Mouse (Mus musculus) natural killer cell, adult 2 months (primary cell): Measurements from ENCODE around the gene Mea1.

Source experiments
- DNase-seq, 2 experiments: peaks; one replicate each; pipeline ENCODE4 v3.0.0; 2022; ENCODE audit warnings: low spot score in 2 of 2

Mea1 gene

DNA sequence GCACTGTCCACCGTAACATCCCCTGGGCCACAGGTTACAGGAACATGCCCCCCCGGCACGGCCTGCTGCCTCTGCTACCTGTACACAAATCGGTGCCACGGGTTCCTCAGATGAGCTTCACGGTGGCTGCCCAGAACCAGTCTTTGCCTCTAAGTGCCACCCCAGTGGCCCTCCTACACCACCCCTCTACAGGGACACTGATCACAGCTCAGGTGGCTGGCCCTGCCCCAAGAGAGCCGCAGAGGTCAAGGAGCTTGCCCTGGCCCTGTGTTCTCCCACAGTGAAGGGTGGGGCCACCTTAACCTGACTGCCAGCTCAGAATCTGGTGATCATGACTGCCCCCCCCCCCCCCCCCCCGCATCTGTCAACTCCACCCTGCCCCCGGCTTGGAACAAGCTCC lies at the start of gene Mea1:
Gene Mea1 (plus strand): TSS at position 378 of the 400 bp plus-strand sequence.
- DNase-seq: no peak

DNA sequence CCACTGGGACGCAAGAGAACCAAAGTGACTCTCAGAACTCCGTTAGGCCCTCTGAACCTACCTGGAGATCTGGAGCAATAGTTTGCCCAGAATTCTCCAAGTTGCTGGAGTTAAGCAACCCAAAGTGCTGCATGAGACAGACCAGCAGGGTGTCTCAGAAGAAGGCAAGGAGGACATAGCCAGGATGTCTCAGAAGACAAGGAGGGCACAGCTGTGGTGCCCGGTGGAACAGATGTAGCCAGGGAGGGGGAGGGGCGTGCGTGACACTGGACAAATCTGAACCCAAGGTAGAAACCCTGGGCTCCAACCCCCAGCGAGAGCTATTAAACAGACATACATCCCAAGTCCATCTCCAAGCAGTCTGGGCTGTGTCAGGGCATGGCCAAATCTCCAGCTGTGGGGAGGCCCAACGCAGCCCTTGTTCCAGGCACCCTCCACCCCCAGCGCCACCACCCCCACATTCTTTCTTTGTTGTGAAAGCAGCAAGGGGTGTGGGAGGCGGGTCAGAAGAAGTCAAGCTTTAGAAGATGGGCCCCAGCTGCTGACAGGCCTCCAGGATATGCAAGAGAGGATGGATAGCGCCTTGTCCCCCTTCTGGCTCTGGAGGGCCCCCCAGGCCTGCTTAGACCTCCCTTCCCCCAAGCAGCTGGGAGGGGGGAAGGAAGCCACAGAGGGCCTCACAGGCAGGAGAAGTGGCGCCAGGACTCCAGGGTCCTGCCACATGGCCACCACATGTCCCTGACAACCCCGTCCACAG lies 48.7 kb upstream of the Mea1 start:
- no peak for DNase-seq

DNA sequence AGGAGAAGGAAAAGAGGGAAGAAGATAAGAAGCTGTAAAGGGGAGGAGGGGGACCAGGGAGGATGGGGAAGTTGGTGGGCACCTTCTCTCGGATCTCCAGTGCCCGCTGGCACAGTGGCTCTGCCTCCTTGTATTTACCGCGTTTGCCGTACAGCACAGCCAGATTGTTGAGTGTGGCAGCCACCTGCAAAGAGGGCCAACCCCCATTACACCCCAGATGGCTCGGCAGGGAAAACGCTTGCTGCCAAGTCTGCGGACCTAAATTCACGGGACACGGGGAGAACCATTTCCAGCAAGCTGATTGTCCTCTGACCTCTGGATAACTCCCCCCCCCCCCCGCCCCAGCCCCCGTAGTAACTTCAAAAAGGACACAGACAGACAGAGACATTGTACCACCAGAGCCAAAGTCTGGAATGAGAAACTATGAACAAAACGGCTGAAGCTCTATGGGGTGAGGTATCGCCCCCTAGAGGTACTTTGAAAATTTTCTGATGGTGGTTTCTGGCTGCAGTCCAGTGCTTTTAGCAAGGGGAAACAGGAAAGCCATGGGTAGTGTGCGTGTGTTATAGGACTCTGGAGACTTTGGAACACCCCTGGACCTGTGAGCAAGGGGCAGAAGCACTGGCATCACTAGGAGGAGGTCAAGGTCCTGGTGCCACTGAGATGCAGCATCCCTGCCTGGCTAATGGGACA lies 41.6 kb upstream of the Mea1 start:
- peak; percentile 45 for DNase-seq

DNA sequence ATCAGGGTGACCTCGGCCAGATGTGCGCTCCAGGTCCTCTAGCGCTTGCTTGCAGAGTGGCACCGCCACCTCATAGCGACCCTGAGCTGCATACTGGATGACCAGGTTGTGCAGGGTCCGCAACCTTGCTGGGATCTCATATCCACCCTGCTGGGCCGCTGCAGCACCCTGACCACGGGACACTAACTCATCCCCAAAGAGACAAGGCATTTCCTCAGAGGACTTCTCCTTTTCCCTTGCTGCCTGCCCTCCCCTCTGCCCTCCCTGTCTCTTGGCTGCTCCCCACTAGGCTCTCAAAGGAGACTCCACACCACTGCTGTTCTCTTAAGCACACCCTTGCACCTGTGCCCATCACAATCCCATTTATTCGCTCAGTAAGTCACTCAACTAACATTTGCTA lies 38.7 kb upstream of the Mea1 start:
- no peak for DNase-seq

DNA sequence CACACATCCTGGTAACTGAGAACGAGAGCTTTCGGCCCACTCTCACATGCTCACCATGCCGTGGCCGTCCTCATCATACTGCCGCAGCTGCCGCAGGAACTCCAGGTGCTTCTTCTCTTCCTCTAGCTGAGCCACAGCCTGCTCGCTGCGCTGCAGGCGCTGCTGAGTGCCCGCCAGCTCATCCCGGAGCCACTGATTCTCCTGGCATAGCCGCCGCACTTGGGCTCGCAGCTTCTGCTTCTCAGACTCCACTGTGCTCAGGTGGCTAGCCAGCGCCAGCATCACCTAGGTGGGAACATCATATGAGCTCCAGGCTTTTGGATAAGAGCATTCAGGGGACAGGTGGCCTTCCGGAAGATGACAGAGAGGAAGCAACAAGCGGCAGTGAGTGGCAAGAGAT lies 36.5 kb upstream of the Mea1 start:
- DNase-seq: no peak

DNA sequence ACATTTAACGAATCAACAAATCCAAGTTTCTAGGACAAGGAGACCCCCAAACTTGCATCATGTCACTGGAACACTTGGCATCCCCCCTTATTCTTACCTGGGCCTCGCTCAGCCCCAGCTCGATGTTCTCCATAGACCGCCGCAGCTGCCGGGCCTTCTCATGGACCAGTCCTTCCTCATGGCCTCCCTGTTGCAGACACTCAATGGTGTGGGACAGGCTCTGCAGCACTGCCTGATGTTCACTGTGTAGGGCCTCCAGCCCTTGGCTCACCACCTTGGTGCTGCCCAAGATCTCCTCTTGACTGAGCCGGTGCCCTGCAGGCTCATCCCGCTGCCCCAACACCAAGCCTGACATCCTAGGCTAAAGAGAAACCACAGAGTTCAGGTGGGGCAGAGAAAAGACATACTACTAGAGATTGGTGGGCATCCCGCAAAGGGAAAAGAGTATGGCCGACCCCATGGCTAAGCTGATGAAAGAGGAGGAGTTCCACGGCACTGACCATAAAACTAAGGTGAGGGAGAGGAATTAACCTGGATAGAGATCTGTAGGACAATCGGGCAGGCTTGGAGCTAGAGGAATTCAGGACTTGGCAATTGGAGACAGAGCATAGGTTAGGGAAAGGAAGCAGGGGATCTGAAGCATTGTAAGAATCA lies 34.3 kb upstream of the Mea1 start:
- no peak for DNase-seq

DNA sequence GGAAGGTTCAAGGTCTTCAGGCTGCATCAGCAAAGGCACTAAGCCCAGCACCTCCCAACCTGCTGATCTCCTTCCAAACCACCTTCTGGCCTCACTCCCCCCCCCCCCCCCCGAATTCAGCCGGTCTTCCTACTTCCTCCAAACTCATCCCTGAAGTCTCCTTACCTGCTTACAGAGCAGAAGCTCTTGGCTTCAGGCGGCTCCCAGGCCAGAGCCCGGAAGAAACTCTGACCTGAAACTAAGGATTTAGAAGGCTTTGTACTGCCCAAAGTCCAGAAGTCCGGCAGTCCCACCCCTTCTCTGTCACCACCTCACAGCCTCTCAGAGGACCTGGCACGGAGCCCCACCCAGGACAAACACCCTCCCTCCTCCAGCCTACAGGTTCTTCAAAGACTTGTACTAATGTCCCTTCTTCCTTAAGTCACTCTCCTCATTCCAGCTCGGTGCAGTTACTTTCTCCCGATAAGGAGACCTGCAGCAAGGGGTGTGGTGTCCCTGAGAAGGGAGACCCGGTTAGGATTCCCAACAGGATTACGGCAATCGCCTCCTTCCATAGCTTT lies 33.6 kb upstream of the Mea1 start:
- DNase-seq: peak in 1 of 2 experiments; percentile 22

DNA sequence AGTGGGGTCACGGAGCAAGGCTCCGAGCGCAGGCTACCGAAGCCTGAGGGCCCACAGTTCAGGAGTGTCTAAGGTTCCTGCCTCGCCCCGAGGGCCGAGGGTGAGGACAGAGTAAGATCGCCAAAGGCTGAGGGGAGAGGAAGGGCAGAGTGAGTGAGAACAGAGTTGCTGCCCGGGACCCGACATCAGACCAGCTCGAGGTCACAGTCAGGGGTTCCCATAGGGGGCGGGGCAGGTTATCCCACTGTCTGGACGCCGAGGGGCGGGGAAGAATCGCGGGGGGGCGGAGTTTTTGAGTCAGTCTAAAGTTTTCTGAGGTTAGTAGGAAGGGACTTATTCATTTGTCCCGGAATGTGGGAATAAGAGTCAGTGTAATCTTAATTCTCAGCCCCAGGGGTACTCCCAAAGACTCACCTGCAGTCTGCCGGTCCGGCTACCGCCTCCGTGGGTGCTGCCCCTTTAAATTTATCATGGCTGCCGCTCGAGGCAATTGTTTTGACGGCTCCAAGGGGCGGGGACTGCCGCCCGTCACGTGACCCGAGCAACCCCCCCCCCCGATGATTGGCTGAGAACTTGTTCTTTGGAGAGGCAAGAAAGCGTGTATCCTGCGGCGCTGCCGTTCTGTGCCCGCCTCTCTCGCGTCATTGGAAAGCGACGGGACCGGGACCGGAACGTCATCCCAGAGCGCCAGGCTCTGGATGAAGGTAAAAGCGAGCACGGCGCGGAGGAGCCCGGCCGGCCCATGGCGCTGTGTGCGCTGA lies 32.9 kb upstream of the Mea1 start, which contains the start of the genes Klc4 and Mrpl2:
Gene Klc4 (minus strand): TSS at position 462 of the 761 bp plus-strand sequence.
Gene Mrpl2 (plus strand): TSS at position 669 of the 761 bp plus-strand sequence.
- DNase-seq: peak; percentile 98

DNA sequence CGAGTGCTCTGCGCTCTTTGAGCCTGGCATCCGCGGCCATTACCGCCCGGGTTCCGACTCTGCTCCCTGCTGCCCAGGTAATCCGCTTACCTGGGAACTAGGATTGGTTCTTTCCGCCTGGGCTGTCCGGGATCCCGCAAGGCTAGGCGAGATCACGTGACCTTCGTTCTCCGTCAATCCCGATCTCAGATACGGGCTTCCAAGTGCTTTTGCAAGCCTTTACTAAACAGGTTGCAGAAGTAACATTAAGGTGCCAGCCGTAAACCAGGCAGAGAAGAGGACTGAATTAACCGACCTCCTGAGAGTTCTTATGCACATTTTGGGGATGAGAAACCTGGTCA lies 32.3 kb upstream of the Mea1 start:
- no peak for DNase-seq

DNA sequence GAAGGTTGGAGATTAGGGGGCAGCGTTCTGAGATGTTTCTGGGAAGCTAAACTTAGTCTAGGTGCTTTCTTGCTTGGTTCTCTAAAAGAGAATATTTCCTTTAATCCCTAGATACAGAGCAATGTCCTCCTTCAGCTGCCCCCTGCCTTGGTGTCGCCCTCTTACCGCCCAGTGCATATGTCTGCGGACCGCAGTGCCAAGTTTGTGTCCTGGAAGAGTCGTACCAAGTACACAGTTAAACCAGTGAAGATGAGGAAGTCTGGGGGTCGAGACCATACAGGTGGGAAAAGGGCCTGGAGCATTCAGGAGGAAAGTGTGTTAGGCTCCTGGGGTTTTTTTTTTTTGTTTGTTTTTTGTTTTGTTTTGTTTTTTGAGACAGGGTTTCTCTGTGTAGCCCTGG lies 31.3 kb upstream of the Mea1 start:
- no peak for DNase-seq

DNA sequence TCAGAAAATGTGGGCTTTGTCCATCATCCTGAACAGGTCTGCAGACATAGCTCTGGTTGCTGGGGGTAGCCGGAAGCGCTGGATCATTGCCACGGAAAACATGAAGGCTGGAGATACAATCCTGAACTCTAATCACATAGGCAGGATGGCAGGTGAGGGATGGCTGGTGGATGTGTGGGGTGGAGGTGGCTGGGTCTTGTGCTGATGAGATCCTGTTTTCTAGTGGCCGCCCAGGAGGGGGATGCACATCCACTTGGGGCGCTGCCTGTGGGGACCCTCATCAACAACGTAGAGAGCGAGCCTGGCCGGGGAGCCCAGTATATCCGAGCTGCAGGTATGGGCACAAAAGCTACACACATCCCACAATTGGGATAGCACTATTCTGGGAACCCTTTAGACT lies 30.2 kb upstream of the Mea1 start:
- no peak for DNase-seq

DNA sequence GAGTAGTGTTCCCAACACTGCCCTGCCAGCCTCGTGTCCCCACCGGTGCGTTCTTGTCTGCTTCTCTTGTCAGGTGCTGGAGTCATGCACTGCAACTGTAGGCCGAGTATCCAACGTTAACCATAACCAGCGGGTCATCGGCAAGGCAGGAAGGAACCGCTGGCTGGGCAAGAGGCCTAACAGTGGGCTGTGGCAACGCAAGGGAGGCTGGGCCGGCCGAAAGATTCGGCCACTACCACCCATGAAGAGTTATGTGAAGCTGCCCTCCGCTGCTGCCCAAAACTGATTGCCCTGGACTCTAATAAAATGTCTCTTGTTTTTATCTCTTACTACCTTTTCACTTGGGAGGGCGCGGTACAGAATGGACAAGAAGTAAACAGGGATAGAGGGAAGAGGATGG lies 28.8 kb upstream of the Mea1 start:
- DNase-seq: no peak

DNA sequence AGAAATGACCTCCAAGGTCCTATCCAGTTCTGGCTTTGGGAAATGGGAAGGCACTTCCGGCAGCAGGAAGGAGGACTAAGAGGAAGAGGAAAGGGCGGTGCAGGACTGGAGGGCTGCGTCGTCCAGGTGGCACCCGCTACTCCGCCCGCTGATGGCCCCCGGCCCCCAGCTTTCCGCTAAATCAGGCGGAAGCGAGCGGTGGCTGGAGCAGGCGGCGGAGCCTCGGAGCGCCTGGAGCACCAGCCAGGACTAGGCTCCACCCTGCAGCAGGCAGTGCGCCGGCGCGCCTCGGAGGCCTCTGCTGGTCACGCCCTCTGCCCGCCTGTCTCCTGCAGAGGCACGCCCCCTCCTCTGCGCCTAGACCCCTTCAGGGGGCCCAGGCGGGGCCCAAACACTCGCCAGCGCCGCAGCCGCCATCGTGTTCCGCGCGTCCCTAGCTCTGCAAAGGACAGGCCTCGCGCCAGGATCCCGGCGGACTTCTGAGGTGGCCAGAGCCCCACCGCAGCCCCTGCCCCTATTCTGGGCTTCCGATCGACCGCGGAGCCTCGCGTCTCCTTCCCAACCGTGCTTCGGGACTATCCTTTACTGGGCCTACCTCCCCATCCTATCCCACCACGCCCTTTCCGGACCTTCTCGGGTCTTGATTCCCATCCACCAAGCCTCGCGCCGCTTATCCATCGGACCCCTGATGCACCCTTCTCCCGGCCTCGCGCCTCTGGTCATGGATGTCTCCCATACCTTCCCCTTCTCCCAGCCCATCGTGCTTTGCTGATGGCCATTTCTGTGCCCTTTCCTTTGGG lies 28.2 kb upstream of the Mea1 start, which contains the start of gene Cul7:
Gene Cul7 (plus strand): TSS at position 106 of the 800 bp plus-strand sequence.
- DNase-seq: peak; percentile 63 to 76

DNA sequence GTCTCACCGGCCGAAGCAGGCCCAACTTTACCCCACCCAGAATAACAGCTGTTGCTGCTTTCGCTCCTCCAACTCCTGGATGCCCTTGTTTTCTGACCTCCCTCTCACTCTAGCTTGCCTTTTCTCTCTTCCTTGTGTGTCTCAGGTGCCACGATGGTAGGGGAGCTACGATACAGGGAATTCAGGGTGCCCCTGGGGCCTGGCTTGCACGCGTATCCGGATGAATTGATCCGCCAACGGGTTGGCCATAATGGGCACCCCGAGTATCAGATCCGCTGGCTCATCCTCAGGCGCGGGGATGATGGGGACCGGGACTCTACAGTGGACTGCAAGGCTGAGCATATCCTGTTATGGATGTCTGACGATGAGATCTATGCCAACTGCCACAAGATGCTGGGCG lies 27.3 kb upstream of the Mea1 start:
- no peak for DNase-seq

DNA sequence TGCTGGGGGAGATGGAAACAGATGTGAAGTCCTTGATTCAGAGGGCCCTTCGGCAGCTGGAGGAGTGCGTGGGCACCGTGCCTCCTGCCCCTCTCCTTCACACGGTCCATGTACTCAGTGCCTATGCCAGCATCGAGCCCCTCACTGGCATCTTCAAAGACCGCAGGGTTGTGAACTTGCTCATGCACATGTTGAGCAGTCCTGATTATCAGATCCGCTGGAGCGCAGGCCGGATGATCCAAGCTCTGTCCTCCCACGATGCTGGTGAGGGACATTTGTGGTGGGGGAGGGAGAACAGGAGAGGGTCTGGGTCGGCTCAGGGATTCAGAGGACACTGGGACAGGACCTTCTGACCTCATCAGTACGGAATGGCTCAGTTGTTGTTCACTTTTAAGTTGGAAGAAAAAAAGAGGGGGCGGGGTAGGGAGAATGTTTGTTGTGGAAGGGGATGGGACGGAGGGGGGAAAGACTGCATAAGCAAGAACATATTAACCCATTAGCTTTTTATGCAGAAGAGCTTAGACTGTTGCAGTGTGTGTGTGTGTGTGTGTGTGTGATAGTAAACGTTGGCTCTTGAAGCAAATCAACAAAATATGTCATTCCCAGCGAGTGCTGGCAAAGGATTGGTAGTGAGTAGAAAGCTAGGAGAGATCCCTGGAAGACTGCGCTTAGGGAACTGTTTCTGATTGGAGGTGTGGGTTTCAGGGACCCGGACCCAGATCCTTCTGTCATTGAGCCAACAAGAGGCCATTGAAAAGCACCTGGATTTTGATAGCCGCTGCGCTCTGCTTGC lies 26.6 kb upstream of the Mea1 start:
- DNase-seq: no peak

DNA sequence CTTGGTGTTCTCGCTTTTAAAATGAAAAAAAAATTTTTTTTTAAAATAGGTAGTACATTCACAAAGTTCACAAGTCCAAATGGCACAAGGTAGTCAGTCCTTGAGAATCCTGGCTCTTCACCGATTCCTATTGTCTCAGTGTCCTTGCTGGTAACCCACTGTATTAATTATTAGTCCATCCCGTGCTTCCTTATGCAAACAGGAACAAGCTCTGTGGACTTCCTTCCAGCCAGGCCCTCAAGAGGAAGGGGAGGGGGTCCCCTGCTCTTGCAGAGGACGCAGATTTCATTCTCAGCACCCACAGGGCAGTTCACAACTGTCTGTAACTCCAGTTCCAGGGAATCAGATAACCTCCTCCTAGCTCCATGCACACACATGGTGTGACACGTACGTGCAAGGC lies 22.5 kb upstream of the Mea1 start:
- DNase-seq: no peak

DNA sequence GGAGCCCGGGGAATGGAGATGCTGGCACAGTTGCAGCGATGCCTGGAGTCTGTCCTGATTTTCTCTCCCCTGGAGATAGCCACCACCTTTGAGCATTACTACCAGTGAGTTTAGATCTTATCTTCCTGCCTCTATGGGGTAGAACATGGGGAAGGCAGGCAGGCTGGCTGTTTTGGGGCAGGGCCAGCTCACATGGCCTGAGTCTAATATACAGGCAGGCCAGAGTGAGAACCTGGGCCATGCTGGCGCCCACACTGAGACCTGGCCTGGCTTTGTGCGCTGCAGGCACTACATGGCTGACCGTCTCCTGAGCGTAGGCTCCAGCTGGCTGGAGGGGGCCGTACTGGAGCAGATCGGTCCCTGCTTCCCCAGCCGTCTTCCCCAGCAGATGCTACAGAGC lies 17.2 kb upstream of the Mea1 start:
- no peak for DNase-seq

DNA sequence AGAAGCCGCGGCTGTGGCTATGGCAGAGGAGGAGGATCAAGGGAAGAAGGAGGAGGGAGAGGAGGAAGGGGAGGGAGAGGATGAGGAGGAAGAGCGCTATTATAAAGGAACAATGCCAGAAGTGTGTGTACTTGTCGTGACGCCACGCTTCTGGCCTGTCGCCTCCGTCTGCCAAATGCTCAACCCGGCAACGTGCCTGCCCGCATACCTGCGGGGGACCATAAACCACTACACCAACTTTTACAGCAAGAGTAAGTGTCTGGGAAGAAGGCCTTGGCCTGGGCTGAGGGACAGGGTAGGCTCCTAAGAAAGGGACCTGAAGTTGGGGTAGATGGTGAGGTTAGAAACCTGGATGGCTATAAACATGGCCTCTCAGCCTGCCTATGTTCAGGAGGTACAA lies 16.6 kb upstream of the Mea1 start:
- no peak for DNase-seq

DNA sequence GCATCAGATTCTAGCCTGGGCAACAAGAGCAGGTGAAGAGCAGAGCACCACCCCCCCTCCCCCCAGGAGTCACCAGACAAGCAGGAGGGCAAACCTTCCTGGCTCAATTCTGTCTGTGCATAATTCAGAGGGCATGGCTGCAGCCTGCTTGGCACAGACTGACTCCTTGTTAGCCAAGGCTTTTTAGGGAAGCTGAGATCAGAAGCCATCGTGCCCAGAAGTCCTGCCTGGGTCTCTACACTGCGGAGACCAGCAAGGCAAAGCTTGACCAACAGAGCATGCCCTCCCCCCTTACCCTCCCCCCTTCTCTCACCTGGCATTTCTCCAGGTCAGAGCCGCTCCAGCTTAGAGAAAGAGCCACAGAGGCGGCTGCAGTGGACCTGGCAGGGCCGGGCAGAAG lies 15.9 kb upstream of the Mea1 start:
- no peak for DNase-seq

DNA sequence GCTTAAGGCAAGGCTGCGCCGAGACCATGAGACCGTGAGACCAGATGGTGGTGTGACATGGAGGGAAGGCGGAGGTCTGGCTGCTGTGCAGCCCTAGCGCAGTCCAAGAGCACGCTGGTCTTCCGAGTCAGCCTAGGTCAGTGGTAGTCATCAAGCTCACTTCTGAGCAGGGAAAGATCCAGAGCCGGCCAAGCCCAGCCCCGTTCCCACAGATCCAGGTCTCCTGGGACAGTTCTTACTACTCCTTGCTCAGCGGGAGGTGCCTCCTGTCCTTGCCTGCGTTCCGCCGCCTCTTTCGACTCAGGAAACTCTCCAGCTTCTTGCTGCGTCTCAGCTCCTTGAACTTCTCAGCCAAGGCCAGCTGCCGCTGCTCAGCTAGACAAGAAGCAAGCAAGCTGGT lies 10.9 kb upstream of the Mea1 start:
- DNase-seq: no peak
